Mouse (Mus musculus) heart, postnatal 10 days (tissue): Measurements from ENCODE around the gene Anxa9. TPM values are rescaled to one million over a fixed set of nuclear protein-coding genes. Genes with fewer than 3 reads are reported as not detected.

Experiments used
- DNase-seq, 2 experiments: peaks; one replicate each; pipeline ENCODE4 v3.0.0; 2021
- intact Hi-C: fragments of 180-260 bp; cut with DNase I; formaldehyde crosslinking; loops from one replicate; pipeline ENCODE4 v1.15.1; 2025
- total RNA-seq, 2 experiments: library from RNA; stranded (reverse); gene quantifications; 2 replicates each; pipeline ENCODE4 v1.2.3; 2021

The Anxa9 gene
- total RNA-seq, 2 experiments from 2014 or later = 0.37 to 0.38 TPM

GRCm38 (mm10) chr3:95261975-95262374, 45.0 kb downstream of the Anxa9 start:
- intact Hi-C loops = loop anchor here (2.0 kb wide), 1 partner anchor 45 kb away; the partner anchor contains the start of gene Gabpb2
- no peak for DNase-seq

- no peak for DNase-seq
- intact Hi-C loops = no loop called here
Observed at GRCm38 (mm10) chr3:95256931-95257330, 50.0 kb downstream of the Anxa9 start.

- intact Hi-C loops = no loop called here
Observed at GRCm38 (mm10) chr3:95250783-95251424, 56.1 kb downstream of the Anxa9 start, which contains the start of gene Bnipl. Gene Bnipl (minus strand): TSS chr3:95251193.

GRCm38 (mm10) chr3:95250361-95250760, 56.6 kb downstream of the Anxa9 start:
- no peak for DNase-seq
- intact Hi-C loops = no loop called here

More at GRCm38 (mm10) chr3:95250783-95251424, 56.1 kb downstream of the Anxa9 start, which contains the start of gene Bnipl:
- no peak for DNase-seq

GRCm38 (mm10) chr3:95247660-95248336, 59.2 kb downstream of the Anxa9 start:
- intact Hi-C loops = no loop called here
- DNase-seq = no peak

- DNase-seq = peak; percentile 48 to 59
Observed at GRCm38 (mm10) chr3:95246465-95247231, 60.3 kb downstream of the Anxa9 start.

More at GRCm38 (mm10) chr3:95246465-95247231, 60.3 kb downstream of the Anxa9 start:
- intact Hi-C loops = no loop called here

Other genes starting within 250 kb of the Anxa9 start
- 10 to 100 TPM; 25.7 to 26.1 TPM for gene Pip5k1a, start 200.2 kb downstream of the Anxa9 start, total RNA-seq
- 10 to 100 TPM; 39.0 to 53.0 TPM for gene Vps72, start 196.2 kb downstream of the Anxa9 start, total RNA-seq
- 1 to 10 TPM; 9.6 to 9.9 TPM for gene Tmod4, start 182.7 kb downstream of the Anxa9 start, total RNA-seq
- gene Scnm1, start 173.2 kb downstream of the Anxa9 start, total RNA-seq = 10 to 100 TPM; 28.9 to 34.9 TPM
- gene Lysmd1, start 173.1 kb downstream of the Anxa9 start, total RNA-seq = 1 to 10 TPM; 8.0 to 8.6 TPM
- 1 to 10 TPM; 1.7 to 1.8 TPM for gene Tnfaip8l2, start 164.8 kb downstream of the Anxa9 start, total RNA-seq
- gene Sema6c, start 146.7 kb downstream of the Anxa9 start, total RNA-seq = 10 to 100 TPM in 1 of 2 experiments, 1 to 10 TPM in 1; 7.9 to 10.2 TPM
- 10 to 100 TPM; 14.0 to 17.1 TPM for gene Gabpb2, start 89.3 kb downstream of the Anxa9 start, total RNA-seq
- 10 to 100 TPM; 40.4 to 41.3 TPM for gene Cdc42se1, start 78.4 kb downstream of the Anxa9 start, total RNA-seq
- 1 to 10 TPM; 6.4 to 8.9 TPM for gene Mllt11, start 75.0 kb downstream of the Anxa9 start, total RNA-seq
- under 1 TPM in 1 of 2 experiments, not detected in 1; 0.12 TPM for gene Gm128, start 65.6 kb downstream of the Anxa9 start, total RNA-seq
- not detected for gene Bnipl, start 56.0 kb downstream of the Anxa9 start, total RNA-seq
- 10 to 100 TPM; 27.7 TPM for gene Mindy1, start 25.8 kb downstream of the Anxa9 start, total RNA-seq
- 10 to 100 TPM; 28.8 to 35.2 TPM for gene Prune1, start 25.1 kb downstream of the Anxa9 start, total RNA-seq
- 10 to 100 TPM; 58.4 to 65.6 TPM for gene Cers2, start 7.6 kb upstream of the Anxa9 start, total RNA-seq
- gene Setdb1, start 50.0 kb upstream of the Anxa9 start, total RNA-seq = 10 to 100 TPM; 16.2 to 18.2 TPM
- gene 4930558C23Rik, start 95.7 kb upstream of the Anxa9 start, total RNA-seq = not detected
- gene Arnt, start 127.2 kb upstream of the Anxa9 start, total RNA-seq = 10 to 100 TPM; 53.0 to 56.1 TPM
- 10 to 100 TPM; 17.5 to 17.9 TPM for gene Ctsk, start 192.1 kb upstream of the Anxa9 start, total RNA-seq
- gene Ctss, start 219.6 kb upstream of the Anxa9 start, total RNA-seq = 1 to 10 TPM; 8.1 to 9.0 TPM